Mouse (Mus musculus): Measurements from ENCODE around the gene Slc39a11.
"Not testable (repeated sequence)": the region's sequence is repeated elsewhere in the genome, so short reads cannot be mapped to it uniquely, and the experiment has no call there.

The Slc39a11 gene

DNA sequence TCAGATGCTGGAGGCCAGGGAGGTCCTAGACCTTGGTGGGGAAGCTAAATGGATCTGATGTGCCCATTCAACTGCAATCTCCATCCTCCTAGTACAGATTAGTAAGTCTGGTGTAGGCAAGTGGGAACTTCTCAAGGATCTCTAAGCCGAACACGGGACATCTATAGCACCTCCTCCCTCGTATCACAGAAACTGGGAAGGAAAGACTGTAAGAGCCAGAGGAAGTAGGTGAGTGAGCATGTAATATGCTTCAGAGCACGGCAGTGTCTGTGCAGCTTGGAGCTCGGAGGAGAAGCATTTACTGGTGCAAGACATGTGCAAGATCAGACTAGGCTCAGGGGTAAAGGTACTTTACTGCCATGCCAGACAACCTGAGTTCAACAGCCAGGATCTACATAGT lies 19.0 kb upstream of the Slc39a11 start:
- DNase-seq (ENCODE audit: low read depth in 1 of 2, low spot score in 2 of 2), result no peak

DNA sequence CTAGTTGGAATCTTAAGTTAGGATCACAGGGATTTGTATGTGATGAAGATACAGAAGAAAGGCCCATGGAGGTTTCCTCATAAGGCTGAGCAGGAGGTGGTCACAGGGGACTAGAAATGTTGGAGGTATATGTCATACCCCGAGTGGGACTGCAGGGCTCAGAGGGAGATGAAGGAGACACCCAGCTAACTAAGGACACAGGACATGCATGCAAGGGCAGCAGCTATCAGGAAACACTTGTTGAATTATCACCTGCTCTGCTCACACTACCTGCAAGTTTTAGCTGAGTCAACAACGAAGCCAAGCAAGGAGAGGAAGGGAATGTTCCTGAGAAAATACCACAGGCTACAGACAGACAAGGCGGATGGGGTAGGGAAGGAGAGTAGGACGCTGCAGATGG lies 17.8 kb upstream of the Slc39a11 start:
- no peak for DNase-seq (ENCODE audit: low read depth in 1 of 2, low spot score in 2 of 2)

DNA sequence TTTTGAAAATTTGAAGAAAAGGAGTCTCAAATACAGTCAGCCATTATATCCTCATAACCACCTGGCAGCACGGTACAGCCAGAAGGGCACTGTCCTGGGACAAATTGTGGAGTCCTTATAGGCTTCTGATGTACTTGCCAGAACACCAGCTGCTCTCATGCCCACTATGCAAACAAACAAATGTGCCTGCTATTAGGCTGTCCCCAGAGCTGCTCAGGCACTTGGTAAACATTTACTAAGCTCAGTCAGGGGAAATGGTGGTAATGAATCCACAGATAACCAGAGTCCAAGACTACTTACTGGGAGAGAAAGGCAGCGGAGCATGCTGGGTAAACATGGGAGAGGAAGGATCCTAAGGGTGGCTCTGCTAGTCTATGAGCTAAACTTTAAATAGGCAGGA lies 17.2 kb upstream of the Slc39a11 start:
- no peak for DNase-seq (ENCODE audit: low read depth in 1 of 2, low spot score in 2 of 2)

DNA sequence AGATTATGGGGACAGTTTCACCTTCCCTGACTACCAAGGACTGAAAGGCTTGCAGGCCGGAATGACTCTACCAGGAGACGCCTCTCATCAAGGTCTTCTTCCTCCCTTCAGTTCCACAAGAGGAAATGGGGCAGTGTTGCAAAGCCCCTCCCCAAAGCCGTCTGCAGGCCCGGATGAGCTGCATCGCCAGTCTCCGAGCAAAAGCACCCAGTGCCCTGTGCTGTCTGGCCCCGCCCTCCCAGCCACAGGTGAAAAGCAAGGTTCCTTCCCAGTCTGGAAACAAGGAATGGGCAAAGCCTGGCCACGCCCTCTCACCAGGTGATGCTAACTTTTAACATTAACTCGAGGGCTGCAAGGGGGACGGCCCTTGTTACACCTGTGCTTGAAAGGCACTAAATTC lies 16.8 kb upstream of the Slc39a11 start:
- DNase-seq (ENCODE audit: low read depth in 1 of 2, low spot score in 2 of 2), result no peak

DNA sequence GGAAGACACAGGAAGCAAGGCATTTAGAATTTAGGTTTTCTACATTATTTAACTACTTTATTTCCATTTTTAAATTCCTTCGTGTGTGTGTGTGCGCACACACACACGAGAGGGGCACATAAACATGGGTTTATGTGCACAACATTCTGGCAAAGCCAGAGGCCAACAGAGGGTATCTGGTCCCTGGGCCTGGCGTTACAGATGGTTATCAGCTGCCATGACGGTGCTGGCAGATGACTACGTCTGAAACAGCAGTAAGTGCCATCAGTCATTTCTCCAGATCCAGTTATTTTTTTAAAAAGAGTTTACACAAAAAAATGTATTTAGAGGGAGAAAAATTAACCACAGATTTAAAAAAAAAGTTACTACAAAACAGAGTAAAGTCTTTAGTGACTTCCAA lies 16.3 kb upstream of the Slc39a11 start:
- no peak for DNase-seq (ENCODE audit: low read depth in 1 of 2, low spot score in 2 of 2)

DNA sequence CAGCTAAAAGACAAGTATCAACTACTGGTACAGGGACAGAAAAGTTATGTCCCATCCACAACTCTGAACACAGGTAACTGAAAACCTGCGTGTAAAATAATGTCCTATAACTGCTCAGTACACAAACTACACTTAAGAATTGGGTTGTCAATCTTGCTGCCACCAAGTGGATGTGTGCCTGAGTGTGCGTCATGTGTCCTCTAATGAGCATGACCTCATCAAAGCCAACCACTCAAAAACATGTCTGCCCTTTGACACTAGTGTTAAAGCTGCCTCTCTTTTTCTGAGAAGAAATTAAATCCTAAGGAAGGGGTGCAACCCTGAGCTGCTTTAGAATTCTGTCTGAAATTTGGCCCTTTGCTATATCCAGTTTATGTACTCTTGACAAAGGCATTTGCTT lies 14.4 kb upstream of the Slc39a11 start:
- no peak for DNase-seq (ENCODE audit: low read depth in 1 of 2, low spot score in 2 of 2)

DNA sequence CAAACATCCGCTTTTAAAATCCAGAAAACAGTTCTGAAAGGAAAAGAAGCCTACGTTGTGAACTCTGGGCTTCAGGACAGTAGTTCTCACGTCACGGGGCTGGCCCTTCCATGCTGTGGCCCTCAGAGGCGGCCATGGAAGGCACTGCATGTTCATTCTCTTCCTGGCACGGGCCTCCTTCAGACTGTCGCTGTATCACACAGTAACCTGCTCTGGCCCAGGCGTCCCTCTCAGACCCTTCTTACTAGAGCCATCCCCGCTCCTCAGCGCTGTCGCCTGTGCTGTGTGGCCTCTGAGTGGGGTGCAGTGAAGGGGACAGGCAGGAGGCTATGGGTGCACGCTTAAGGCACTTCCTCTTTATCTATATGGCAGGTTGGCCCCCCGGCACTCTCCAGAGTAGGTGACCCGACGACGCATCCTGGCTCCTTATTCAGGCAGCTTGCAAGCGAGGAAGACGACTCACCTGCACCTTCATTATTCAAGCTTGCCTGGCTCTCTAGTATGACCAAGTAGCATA lies 12.0 kb upstream of the Slc39a11 start:
- DNase-seq (ENCODE audit: low read depth in 1 of 2, low spot score in 2 of 2), result no peak

DNA sequence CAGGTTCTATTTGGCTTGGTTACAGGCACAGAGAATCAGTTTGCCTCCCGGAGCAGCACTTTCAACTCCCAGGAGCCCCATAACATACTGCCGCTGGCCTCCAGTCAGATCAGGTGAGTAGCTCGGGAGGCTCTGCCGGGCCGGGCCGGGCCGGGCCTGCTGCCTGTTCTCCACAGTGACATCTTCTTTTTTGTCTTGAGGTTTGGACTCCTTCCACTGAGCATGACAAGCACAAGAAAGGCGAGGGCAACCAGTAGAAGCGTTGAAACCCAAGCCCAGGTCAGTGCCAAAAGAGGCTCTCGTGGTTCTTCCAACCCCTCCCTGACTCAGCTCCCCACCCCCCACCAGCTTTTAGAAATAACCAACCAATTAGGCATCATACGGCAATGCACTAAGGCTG lies 11.1 kb upstream of the Slc39a11 start:
- DNase-seq (ENCODE audit: low read depth in 1 of 2, low spot score in 2 of 2), result no peak

DNA sequence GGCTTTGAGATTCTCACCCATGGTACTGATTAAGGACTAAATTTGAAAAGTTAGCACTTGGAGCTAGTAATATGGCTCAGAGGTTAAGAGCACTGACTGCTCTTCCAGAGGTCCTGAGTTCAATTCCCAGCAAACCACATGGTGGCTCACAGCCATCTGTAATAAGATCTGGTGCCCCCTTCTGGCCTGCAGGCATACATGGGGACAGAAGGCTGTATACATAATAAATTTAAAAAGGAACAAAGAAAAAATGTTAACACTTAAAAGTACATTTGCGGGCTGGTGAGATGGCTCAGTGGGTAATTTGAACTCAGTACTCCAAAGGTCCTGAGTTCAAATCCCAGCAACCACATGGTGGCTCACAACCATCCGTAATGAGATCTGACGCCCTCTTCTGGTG lies 10.3 kb upstream of the Slc39a11 start:
- not testable (repeated sequence) for DNase-seq (ENCODE audit: low read depth in 1 of 2, low spot score in 2 of 2)

DNA sequence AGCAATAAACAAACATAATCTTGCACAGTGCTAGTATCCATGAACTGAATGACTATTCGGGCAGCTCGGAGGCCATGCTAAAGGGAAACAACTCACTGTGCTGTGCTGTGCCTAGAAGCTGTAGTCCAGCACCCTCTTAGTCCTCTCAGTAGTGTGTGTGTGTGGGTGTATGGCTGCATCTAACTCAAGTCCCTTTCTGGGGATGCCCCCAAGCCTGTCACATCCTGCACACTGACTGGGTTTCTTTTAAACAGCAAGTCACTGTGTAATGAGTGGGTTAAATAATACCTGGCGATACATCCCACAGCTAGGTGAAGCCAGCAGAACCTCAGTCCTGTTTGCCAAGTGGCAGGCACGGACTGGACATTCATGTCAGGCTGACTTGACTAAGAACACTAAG lies 8.9 kb upstream of the Slc39a11 start:
- DNase-seq (ENCODE audit: low read depth in 1 of 2, low spot score in 2 of 2), result no peak

DNA sequence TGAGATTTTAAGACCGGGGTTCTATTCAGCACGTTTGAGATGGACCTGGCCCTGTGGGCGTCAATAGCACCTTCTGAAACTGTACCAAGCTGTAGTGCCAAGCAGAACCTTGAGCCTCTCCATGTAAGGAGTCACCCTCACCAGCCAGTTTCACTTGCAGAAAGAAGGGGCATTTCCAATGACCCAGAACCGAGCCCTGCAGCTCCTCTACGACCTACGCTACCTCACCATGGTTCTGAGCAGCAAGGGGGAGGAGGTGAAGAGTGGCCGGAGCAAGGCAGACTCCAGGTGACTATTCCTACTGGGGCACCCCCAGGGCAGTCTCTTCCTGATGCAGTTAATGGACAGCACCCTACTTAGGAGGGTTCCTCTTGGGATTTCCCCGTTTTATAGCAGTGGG lies 8.4 kb upstream of the Slc39a11 start:
- DNase-seq (ENCODE audit: low read depth in 1 of 2, low spot score in 2 of 2), result no peak

DNA sequence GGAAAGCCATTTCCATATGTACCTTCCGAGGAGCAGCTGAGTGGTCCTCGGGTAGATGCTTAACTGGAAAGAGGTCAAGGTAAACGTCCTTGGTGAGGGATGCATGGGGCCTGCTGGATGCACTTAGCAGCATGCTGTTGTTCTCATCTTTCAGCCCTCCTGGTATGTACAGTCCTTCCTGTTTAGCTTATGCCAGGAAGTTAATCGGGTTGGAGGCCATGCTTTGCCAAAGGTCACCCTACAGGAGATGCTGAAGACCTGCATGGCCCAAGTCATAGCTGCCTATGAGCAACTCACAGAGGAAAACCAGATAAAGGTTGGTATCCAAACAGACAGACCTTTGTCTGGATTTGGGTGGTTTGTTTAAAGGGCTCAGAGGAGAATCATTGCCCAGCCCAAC lies 7.3 kb upstream of the Slc39a11 start:
- no peak for DNase-seq (ENCODE audit: low read depth in 1 of 2, low spot score in 2 of 2)

DNA sequence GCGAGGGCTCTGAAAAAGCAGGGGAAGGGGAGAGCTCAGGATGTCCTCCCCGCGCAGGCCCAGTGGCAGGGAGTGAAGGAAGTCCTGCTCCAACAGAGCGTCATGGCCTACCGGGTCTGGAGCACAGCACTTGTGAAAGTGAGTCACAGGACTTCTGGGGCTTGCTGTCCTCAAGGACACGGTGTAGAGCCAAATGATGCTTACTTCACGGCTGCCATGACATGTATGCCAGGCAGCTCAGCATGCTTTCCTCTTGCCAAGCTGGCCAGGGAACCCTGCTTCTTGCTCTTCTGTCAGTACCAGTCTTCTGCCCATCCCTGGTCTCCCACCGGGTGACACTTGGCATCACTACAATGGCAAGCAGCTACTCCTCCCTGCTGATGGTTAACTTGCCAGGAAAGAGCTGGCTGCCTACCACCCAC lies 6.6 kb upstream of the Slc39a11 start:
- no peak for DNase-seq (ENCODE audit: low read depth in 1 of 2, low spot score in 2 of 2)

DNA sequence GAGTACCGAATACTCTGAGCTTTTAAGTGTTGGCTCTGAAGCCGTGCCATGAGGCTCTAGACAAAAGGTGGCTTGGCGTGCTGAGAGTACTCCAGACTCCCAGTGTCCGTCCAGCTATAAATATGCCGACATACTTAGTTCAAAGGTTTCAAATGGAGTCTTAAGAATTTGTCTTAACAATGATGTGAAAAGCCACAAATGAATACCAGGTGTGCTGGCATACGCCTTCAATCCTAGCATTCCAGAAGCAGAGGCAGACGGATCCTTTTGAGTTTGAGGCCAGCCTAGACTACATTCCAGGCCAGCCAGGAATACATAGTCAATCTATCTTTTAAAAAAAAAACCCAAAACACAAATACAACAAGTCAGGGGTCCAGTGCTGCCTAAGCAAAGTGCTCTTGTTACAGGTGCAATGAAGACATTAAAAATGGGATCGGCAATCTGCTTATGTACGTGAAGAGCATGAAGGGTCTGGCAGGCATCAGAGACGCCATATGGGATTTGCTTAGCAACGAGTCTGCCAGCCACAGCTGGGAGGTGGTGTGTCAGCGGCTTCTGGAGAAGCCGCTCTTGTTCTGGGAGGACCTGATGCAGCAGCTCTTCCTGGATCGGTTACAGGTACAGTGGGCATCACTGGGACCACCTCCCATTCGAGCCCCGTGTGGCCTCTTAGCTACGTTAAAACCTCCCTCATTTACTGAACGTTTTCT lies 4.8 kb upstream of the Slc39a11 start:
- DNase-seq (ENCODE audit: low read depth in 1 of 2, low spot score in 2 of 2), result no peak

DNA sequence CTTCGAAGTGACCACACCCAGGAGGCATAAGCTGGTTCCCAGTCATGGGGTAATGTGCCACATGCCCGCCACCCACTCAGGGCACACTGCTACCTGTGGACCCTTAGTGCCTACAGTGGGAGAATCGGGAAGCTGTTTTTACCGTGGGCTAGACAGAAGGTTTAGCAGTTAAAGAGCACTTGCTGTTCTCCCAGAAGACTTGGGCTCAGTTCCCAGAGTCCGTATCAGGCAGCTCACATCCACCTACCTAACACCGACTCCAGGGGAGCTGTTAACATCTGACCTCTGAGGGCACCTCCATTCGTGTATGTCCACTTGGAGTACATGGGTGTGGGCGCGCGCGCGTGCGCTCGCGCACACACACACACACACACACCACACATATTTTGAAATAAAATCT lies 4.2 kb upstream of the Slc39a11 start:
- DNase-seq (ENCODE audit: low read depth in 1 of 2, low spot score in 2 of 2), result no peak

DNA sequence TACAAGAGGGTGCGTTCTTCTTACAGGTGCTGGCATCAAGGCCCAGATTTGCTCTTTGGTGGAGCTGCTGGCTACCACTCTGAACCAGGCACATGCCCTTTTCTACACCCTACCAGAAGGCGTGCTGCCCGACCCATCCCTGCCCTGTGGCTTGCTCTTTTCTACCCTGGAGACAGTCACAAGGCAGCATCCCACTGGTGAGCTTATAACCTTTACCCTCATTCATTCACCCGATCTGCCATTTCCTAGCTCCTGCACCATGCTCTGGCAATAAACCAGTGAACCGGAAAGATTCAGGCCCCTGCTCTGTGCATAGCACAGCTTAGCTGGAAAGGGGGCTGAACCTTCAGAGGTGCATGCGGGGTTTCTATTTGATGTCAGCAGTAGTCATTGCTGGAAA lies 2.6 kb upstream of the Slc39a11 start:
- DNase-seq (ENCODE audit: low read depth in 1 of 2, low spot score in 2 of 2), result no peak

DNA sequence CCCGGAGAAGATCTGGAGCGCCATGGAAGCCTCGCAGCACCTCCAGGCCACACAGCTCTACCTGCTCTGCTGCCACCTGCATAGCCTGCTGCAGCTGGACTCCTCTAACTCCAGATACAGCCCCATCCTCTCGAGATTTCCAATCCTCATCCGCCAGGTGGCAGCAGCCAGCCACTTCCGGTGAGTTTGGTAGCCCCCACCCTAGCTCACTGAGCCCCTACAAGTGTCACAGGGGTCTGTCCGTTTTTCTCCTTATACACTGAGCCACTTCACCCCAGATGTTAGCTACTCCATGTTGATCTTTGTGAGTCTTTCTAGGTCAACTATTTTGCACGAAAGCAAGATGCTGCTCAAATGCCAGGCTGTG lies 2.0 kb upstream of the Slc39a11 start:
- no peak for DNase-seq (ENCODE audit: low read depth in 1 of 2, low spot score in 2 of 2)

DNA sequence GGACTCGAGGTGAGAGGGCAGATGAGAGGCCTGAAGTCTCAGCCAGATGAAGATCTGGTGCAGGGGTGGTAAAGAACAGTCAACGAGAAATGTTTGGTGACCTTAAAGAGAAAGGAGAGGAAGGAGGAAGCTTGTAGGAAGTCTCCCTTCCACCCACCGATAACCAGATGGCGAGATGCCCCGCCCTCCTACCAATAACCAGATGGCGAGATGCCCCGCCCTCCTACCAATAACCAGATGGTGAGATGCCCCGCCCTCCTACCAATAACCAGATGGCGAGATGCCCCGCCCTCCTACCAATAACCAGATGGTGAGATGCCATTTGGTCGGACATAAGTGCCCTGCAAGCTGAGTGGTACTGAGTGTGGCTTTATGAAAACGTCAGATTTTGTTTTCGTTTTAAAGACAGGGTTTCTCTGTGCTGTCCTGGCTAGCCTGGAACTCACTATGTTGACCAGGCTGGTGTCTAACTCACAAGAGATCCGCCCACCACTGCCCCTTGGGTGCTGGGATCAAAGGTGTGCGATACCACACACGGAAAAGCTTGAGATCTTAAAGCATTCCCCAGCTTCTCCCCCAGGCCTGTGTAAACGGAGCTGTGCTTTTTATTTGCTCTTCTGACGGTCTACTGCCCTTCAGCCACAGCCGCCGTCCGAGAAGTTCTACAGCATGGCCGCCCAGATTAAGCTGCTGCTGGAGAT lies 1.5 kb upstream of the Slc39a11 start:
- no peak for DNase-seq (ENCODE audit: low read depth in 1 of 2, low spot score in 2 of 2)

DNA sequence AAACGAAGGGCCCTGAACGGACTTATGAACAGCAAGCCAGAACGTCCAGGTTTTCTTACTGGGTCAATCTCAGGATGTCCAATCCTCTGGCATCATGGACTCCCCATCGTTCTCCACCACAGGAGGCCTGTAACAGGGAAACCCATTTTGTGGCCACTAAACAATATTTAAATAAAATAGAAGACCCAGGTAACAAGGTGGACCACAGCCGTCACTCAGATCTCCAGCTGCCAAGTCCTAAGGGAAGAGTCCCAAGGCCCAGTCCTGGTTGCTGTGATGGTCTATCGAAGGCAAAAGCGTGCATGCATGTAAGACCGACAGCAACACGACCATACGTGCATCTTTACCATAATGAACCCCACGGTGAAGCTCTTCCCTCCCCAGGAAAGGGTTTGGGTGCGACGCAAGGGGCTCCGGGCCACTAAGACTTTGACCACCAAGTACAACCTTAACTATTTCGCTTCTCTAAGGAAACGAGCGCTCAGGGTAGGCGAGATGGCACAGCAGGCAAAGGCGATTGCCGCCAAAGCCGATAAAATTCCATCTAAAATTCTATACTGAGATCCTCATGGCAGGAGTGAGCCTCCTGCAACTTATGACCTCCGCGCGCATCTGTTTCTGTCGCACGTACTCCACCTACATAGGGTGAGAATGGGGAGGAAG lies 1.1 kb downstream of the Slc39a11 start, which contains the start of gene Cog1:
Gene Cog1 (plus strand): TSS at position 480 of the 663 bp plus-strand sequence.
- DNase-seq (ENCODE audit: low read depth in 1 of 2, low spot score in 2 of 2), result no peak

DNA sequence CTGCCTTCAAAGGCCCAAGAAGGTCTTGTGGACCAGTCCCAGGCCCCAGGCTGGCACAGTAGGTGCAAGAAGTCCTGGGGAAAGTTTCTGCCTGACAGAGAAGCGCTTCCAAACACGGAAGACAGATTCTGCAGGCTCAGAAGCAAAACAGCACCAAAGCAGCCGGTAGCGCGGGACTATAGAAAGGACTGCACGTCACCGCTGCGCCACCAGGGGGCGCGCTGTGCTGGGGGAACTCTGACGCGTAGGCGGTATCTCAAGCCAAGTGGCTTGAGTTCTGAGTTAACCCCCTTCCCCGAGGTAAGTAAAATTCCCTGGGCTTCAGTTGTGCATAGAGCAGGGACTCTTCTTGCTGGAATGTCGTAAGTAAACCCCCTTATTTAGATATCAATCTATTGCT lies 1.7 kb downstream of the Slc39a11 start:
- DNase-seq (ENCODE audit: low read depth in 1 of 2, low spot score in 2 of 2), result peak; percentile 40 to 67

DNA sequence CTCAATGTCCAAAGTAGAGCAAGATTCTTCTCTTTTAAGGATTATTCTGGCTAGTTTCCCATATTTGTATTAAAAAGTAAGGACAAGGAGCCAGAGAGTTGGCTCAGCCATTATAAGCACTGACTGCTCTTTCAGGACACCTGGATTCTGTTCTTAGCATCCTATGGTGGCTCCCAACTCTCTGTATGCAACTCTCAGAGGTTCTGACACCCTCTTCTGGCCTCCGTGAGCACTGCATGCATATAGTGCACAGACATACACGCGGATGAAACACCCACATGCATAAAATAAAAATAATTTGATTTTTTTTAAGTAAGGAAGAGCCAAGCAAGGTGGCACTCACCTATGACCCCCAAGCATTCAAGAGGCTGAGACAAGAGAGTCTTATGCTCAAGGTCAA lies 4.7 kb downstream of the Slc39a11 start:
- DNase-seq (ENCODE audit: low read depth in 1 of 2, low spot score in 2 of 2), result no peak

DNA sequence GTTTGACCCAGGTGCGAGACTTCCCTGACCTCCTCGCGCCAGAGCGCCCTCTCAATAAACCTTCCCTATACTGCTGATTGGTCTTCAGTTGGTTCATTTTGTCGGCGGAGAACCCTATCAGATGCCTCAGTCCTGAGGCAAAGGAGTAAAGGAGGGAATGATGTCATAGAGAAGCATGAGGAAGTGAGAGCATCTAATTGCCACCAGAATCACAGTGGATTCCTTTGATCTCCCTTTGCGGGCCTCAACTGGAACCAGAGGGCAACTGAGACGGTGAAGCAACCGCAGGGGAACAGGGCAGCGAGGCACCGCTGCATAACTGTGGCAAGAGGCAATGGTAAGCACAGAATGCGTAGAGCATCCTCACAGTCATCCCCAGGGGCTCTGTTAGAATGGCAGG lies 11.2 kb downstream of the Slc39a11 start:
- no peak for DNase-seq (ENCODE audit: low read depth in 1 of 2, low spot score in 2 of 2)

Measured in monocyte, adult 2 months (primary cell).